Mouse (Mus musculus) limb, embryonic 10.5 days (tissue): ENCODE measurements at regions not wholly inside any gene's neighbourhood (a gene's known extent, or its start where the extent isn't known, plus 50 kb on each side); places are given as distances from the start of the nearest gene placed in this dataset.

Experiments
- DNase-seq: peaks from one replicate; pipeline ENCODE4 v3.0.0-alpha.2; 2017; ENCODE audit warnings: low spot score
- H3K27ac ChIP-seq: fragments of 300-500 bp; sonication (generic); 2 replicates; pipeline ENCODE4 v1.5.1; 2016; ENCODE audit warnings: mild to moderate bottlenecking
- H3K27me3 ChIP-seq: fragments of 300-500 bp; sonication (generic); 2 replicates; pipeline ENCODE4 v1.6.1; 2016; ENCODE audit warnings: low read depth, mild to moderate bottlenecking; ENCODE audit not compliant: poor library complexity, severe bottlenecking
- H3K36me3 ChIP-seq: fragments of 300-500 bp; sonication (generic); 2 replicates; pipeline ENCODE4 v1.6.1; 2016; ENCODE audit warnings: mild to moderate bottlenecking, moderate library complexity
- H3K4me1 ChIP-seq: fragments of 300-500 bp; sonication (generic); 2 replicates; pipeline ENCODE4 v1.6.1; 2016
- H3K4me3 ChIP-seq: fragments of 300-500 bp; sonication (generic); 2 replicates; pipeline ENCODE4 v1.5.1; 2016; ENCODE audit warnings: mild to moderate bottlenecking, moderate library complexity
- H3K9me3 ChIP-seq: fragments of 300-500 bp; sonication (generic); replicated peaks from 2 replicates; pipeline ENCODE4 v1.6.1; 2016; ENCODE audit warnings: mild to moderate bottlenecking
- WGBS: fragments of 180-500 bp; shearing (Covaris S2); methylation state at CpG from one replicate; pipeline ENCODE4 v1.1.7; 2016; 5-methylcytosine and 5-hydroxymethylcytosine counted together

GRCm38 (mm10) chr2:116444163-116444562 is 378.5 kb upstream of the Meis2 start:
- DNase-seq: no peak
- H3K4me1 ChIP-seq: peaks cover 6% of the 10 kb centered on the region
- no peak overlapping the region for H3K27ac ChIP-seq
- H3K9me3 ChIP-seq: no peaks in the 10 kb centered on the region
- H3K27me3 ChIP-seq: no peaks in the 10 kb centered on the region
- no peak overlapping the region for H3K4me3 ChIP-seq
- no peaks in the 10 kb centered on the region for H3K36me3 ChIP-seq

GRCm38 (mm10) chr2:116440252-116440651 is 374.6 kb upstream of the Meis2 start:
- Histone ChIP-seq H3K4me3 (no peak overlapping the region), H3K36me3 (no peaks in the 10 kb centered on the region), H3K9me3 (no peaks in the 10 kb centered on the region), H3K27me3 (no peaks in the 10 kb centered on the region), H3K27ac (no peak overlapping the region), H3K4me1 (peaks cover 6% of the 10 kb centered on the region)
- 56% methylated on average over 2 of the region's 2 CpGs for WGBS
- no peak for DNase-seq

GRCm38 (mm10) chr2:116433481-116433880 is 367.8 kb upstream of the Meis2 start:
- no peaks in the 10 kb centered on the region for H3K4me1 ChIP-seq
- H3K27ac ChIP-seq: no peak overlapping the region
- DNase-seq: no peak
- H3K9me3 ChIP-seq: no peaks in the 10 kb centered on the region
- H3K4me3 ChIP-seq: no peak overlapping the region
- H3K36me3 ChIP-seq: no peaks in the 10 kb centered on the region
- H3K27me3 ChIP-seq: no peaks in the 10 kb centered on the region

GRCm38 (mm10) chr2:116424131-116424530 is 358.5 kb upstream of the Meis2 start:
- no peak for DNase-seq
- no peak overlapping the region for H3K4me3 ChIP-seq
- no peaks in the 10 kb centered on the region for H3K4me1 ChIP-seq
- no peaks in the 10 kb centered on the region for H3K27me3 ChIP-seq
- H3K36me3 ChIP-seq: no peaks in the 10 kb centered on the region
- H3K27ac ChIP-seq: no peak overlapping the region
- WGBS: 89% methylated on average over 8 of the region's 8 CpGs
- H3K9me3 ChIP-seq: no peaks in the 10 kb centered on the region

GRCm38 (mm10) chr2:116417428-116418195 is 352.0 kb upstream of the Meis2 start:
- H3K9me3 ChIP-seq: no peaks in the 10 kb centered on the region
- H3K4me1 ChIP-seq: no peaks in the 10 kb centered on the region
- no peak overlapping the region for H3K4me3 ChIP-seq
- H3K27ac ChIP-seq: no peak overlapping the region
- H3K36me3 ChIP-seq: no peaks in the 10 kb centered on the region
- no peak for DNase-seq
- 83% methylated on average over 13 of the region's 13 CpGs for WGBS
- H3K27me3 ChIP-seq: no peaks in the 10 kb centered on the region

GRCm38 (mm10) chr2:116415742-116416141 is 350.1 kb upstream of the Meis2 start:
- no peak overlapping the region for H3K4me3 ChIP-seq
- H3K9me3 ChIP-seq: no peaks in the 10 kb centered on the region
- 91% methylated on average over 1 of the region's 1 CpGs for WGBS
- H3K4me1 ChIP-seq: no peaks in the 10 kb centered on the region
- no peaks in the 10 kb centered on the region for H3K36me3 ChIP-seq
- no peak overlapping the region for H3K27ac ChIP-seq
- H3K27me3 ChIP-seq: no peaks in the 10 kb centered on the region
- no peak for DNase-seq

GRCm38 (mm10) chr2:116402113-116402512 is 336.5 kb upstream of the Meis2 start:
- Histone ChIP-seq H3K27me3 (no peaks in the 10 kb centered on the region), H3K4me1 (no peaks in the 10 kb centered on the region), H3K27ac (no peak overlapping the region), H3K9me3 (no peaks in the 10 kb centered on the region), H3K36me3 (no peaks in the 10 kb centered on the region), H3K4me3 (no peak overlapping the region)
- DNase-seq: no peak
- 87% methylated on average over 1 of the region's 1 CpGs for WGBS

- no peak overlapping the region for H3K27ac ChIP-seq
- H3K36me3 ChIP-seq: no peaks in the 10 kb centered on the region
- DNase-seq: no peak
- no peaks in the 10 kb centered on the region for H3K9me3 ChIP-seq
- WGBS: 70% methylated on average over 1 of the region's 1 CpGs
- H3K4me1 ChIP-seq: no peaks in the 10 kb centered on the region
- H3K4me3 ChIP-seq: no peak overlapping the region
- no peaks in the 10 kb centered on the region for H3K27me3 ChIP-seq
Measured at GRCm38 (mm10) chr2:116399966-116400365, 334.3 kb upstream of the Meis2 start.

- no peak for DNase-seq
- WGBS: 89% methylated on average over 3 of the region's 3 CpGs
- no peak overlapping the region for H3K27ac ChIP-seq
- no peaks in the 10 kb centered on the region for H3K9me3 ChIP-seq
- H3K4me3 ChIP-seq: no peak overlapping the region
- H3K36me3 ChIP-seq: no peaks in the 10 kb centered on the region
- H3K27me3 ChIP-seq: no peaks in the 10 kb centered on the region
- H3K4me1 ChIP-seq: no peaks in the 10 kb centered on the region
Measured at GRCm38 (mm10) chr2:116368811-116369210, 303.2 kb upstream of the Meis2 start.

- Histone ChIP-seq H3K4me1 (no peaks in the 10 kb centered on the region), H3K27me3 (no peaks in the 10 kb centered on the region), H3K9me3 (no peaks in the 10 kb centered on the region), H3K36me3 (no peaks in the 10 kb centered on the region), H3K27ac (no peak overlapping the region), H3K4me3 (no peak overlapping the region)
- no peak for DNase-seq
- 94% methylated on average over 2 of the region's 2 CpGs for WGBS
Measured at GRCm38 (mm10) chr2:116364136-116364535, 298.5 kb upstream of the Meis2 start.

GRCm38 (mm10) chr2:116358145-116358544 is 292.5 kb upstream of the Meis2 start:
- H3K4me3 ChIP-seq: no peak overlapping the region
- WGBS: 73% methylated on average over 1 of the region's 1 CpGs
- H3K27me3 ChIP-seq: no peaks in the 10 kb centered on the region
- DNase-seq: no peak
- no peaks in the 10 kb centered on the region for H3K9me3 ChIP-seq
- H3K36me3 ChIP-seq: no peaks in the 10 kb centered on the region
- no peak overlapping the region for H3K27ac ChIP-seq
- no peaks in the 10 kb centered on the region for H3K4me1 ChIP-seq

- no peaks in the 10 kb centered on the region for H3K27me3 ChIP-seq
- H3K27ac ChIP-seq: no peak overlapping the region
- no peak overlapping the region for H3K4me3 ChIP-seq
- no peaks in the 10 kb centered on the region for H3K9me3 ChIP-seq
- DNase-seq: no peak
- no peaks in the 10 kb centered on the region for H3K36me3 ChIP-seq
- 74% methylated on average over 1 of the region's 1 CpGs for WGBS
- H3K4me1 ChIP-seq: no peaks in the 10 kb centered on the region
Measured at GRCm38 (mm10) chr2:116348530-116348914, 282.9 kb upstream of the Meis2 start.

- Histone ChIP-seq H3K9me3 (no peaks in the 10 kb centered on the region), H3K27ac (no peak overlapping the region), H3K27me3 (no peaks in the 10 kb centered on the region), H3K4me3 (no peak overlapping the region), H3K36me3 (no peaks in the 10 kb centered on the region), H3K4me1 (no peaks in the 10 kb centered on the region)
- DNase-seq: no peak
- 88% methylated on average over 3 of the region's 3 CpGs for WGBS
Measured at GRCm38 (mm10) chr2:116347827-116348529, 282.3 kb upstream of the Meis2 start.
